Mouse (Mus musculus) ES-E14 (cell line): ENCODE results near the gene Olfr1344. TPM values are rescaled to one million over a fixed set of nuclear protein-coding genes. Genes with fewer than 3 reads are reported as not detected.

Source experiments
- DNase-seq: peaks from one replicate; pipeline ENCODE4 v3.0.0-alpha.2; 2013; ENCODE audit warnings: low read depth, low spot score
- H3K27ac ChIP-seq: 2 replicates; pipeline ENCODE4 v1.5.1; 2012; ENCODE audit warnings: low read depth, mild to moderate bottlenecking, low read length, moderate library complexity, mixed read lengths; ENCODE audit not compliant: poor library complexity, insufficient read depth, severe bottlenecking
- H3K36me3 ChIP-seq: 2 replicates; pipeline ENCODE4 v1.6.1; 2012; ENCODE audit warnings: mild to moderate bottlenecking, low read length, moderate library complexity, mixed read lengths; ENCODE audit not compliant: control insufficient read depth, poor library complexity, insufficient read depth, severe bottlenecking
- H3K4me1 ChIP-seq, 2 experiments: fragments of 150-350 bp in 1 of 2; sonication (generic) in 1 of 2; 2 replicates each; pipeline ENCODE4 v1.6.1; 2012; ENCODE audit warnings: low read length in 2 of 2, mild to moderate bottlenecking in 1 of 2, mixed read lengths in 1 of 2; ENCODE audit not compliant: control insufficient read depth in 2 of 2, insufficient read depth in 2 of 2, poor library complexity in 1 of 2
- H3K4me3 ChIP-seq, 2 experiments: fragments of 150-350 bp in 1 of 2; sonication (generic) in 1 of 2; 2 replicates each; pipeline ENCODE4 v1.5.1; 2012; ENCODE audit warnings: low read length in 2 of 2, low read depth in 1 of 2, mild to moderate bottlenecking in 1 of 2, mixed read lengths in 1 of 2; ENCODE audit not compliant: insufficient read depth in 1 of 2, poor library complexity in 1 of 2, severe bottlenecking in 1 of 2
- H3K9ac ChIP-seq: 2 replicates; pipeline ENCODE4 v1.6.1; 2012; ENCODE audit warnings: low read depth, mild to moderate bottlenecking, low read length, mixed read lengths; ENCODE audit not compliant: poor library complexity, insufficient read depth, severe bottlenecking
- H3K9me3 ChIP-seq: fragments of 150-350 bp; sonication (generic); 2 replicates; pipeline ENCODE4 v1.6.1; 2012; ENCODE audit warnings: low read depth, mild to moderate bottlenecking, low read length; ENCODE audit not compliant: control insufficient read depth, insufficient read depth
- CHD2 ChIP-seq: IDR thresholded peaks from 2 replicates; pipeline ENCODE4 v1.6.1; 2014; ENCODE audit warnings: mild to moderate bottlenecking, low read depth, low read length, inconsistent platforms
- HCFC1 ChIP-seq: IDR thresholded peaks from 2 replicates; pipeline ENCODE4 v1.6.1; 2012; ENCODE audit warnings: low read length, inconsistent platforms, borderline replicate concordance; ENCODE audit not compliant: insufficient read depth
- MAFK ChIP-seq: IDR thresholded peaks from 2 replicates; pipeline ENCODE4 v1.6.1; 2014; ENCODE audit warnings: mild to moderate bottlenecking, low read depth, low read length, inconsistent platforms; ENCODE audit not compliant: insufficient read depth
- ZC3H11A ChIP-seq: IDR thresholded peaks from 2 replicates; pipeline ENCODE4 v1.6.1; 2012; ENCODE audit warnings: low read depth, mild to moderate bottlenecking, inconsistent platforms, low read length, borderline replicate concordance
- ZNF384 ChIP-seq: IDR thresholded peaks from 2 replicates; pipeline ENCODE4 v1.6.1; 2012; ENCODE audit warnings: low read depth, low read length, inconsistent platforms
- in situ Hi-C, 2 experiments: fragments of 600-800 bp; cut with MboI; formaldehyde crosslinking; loops; one replicate each; pipeline ENCODE4 v1.15.1; 2025; ENCODE audit warnings: low sequenced_read_pairs in 2 of 2, inconsistent platforms in 1 of 2; ENCODE audit not compliant: unreplicated experiment in 2 of 2
- total RNA-seq: library from RNA; depleted of rRNA; stranded (reverse); fragments of 300-350 nt; gene quantifications from 2 replicates; pipeline ENCODE4 v1.2.3, GENCODE M21; 2012

Olfr1344 gene
- total RNA-seq, 1 experiment, result not detected

DNA sequence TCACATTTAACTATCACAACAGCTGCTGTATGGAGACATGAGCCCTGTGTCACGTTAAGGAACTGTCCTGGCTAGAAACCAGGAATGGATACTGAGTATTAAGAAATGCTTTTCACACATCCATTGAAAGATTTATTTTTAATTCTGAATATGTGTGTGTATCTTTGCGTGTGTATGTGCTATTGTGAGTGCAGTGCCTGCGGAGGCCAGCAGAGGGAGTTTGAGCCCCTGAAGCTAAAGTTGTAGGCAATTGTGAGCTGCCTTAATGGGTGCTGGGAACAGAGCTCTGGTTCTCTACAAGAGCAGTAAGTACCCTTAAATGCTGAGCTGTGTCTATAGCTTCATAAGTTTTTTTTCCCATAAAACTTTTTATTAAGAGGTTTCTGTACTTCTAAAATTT lies 9.1 kb upstream of the Olfr1344 start:
- Histone ChIP-seq H3K9me3 (no peaks in the 10 kb centered on the region), H3K9ac (no peak overlapping the region), H3K4me1 (0 out of 4 replicates have a peak, but pooled peaks cover 0 to under 1% of the 10 kb centered on the region in 2 experiments), H3K4me3 (no peak overlapping the region), H3K27ac (no peak overlapping the region), H3K36me3 (no peaks in the 10 kb centered on the region)
- TF ChIP-seq MAFK (no peak), HCFC1 (no peak), ZNF384 (no peak), ZC3H11A (no peak), CHD2 (no peak)
- DNase-seq, result no peak
- in situ Hi-C loops, result loop anchor here (5.0 to 10.0 kb wide), 2 partner anchors 72 to 75 kb away; no protein-coding TSS in a partner anchor

DNA sequence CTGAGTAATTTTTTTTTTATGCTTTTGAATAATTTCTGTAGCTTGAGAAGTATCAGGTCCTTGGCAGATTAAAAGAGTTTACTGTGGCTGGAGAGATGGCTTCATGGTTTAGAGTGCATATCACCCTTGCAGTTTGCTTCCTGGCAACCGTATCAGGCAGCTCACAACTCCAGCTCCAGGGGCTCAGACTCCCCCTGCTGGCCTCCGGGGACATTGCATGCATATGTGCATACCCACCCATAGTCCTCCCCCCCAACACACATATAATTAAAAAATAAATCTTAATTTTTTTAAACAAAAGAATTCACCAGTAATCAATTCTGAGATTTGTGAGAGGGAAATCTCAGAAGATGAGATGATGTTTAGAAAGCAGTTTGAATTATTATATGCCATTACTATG lies 8.1 kb upstream of the Olfr1344 start:
- no peak for DNase-seq
- in situ Hi-C loops, result no loop called here
- no peak overlapping the region for H3K9ac ChIP-seq

DNA sequence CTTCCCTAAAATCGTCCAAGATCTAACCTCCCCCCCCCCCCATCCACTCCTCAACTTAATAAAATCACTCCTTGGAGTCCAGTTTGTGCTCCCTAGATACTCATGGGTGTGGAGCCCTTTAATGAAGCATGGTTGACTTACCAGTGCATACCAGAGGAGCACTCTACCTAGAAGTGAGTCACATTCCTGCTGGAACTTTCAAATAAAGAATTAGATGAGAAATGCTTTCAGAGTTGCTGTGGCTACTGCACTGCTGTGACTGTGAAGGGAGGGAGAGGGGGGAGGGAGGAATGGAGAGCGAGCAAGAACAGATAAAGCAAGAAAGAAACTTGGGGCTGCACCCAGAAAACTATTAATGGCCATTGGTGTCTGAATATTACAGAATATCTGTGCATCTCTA lies 2.7 kb downstream of the Olfr1344 start:
- Histone ChIP-seq H3K27ac (no peak overlapping the region), H3K9me3 (no peaks in the 10 kb centered on the region), H3K9ac (no peak overlapping the region), H3K4me1 (peaks cover 0 to 7% of the 10 kb centered on the region in 2 experiments; a peak in 1 of 4 replicates), H3K4me3 (no peak overlapping the region), H3K36me3 (no peaks in the 10 kb centered on the region)
- no peak for TF ChIP-seq ZNF384
- no peak for TF ChIP-seq CHD2
- TF ChIP-seq HCFC1, result no peak
- no peak for TF ChIP-seq ZC3H11A
- TF ChIP-seq MAFK, result no peak
- in situ Hi-C loops, result no loop called here
- no peak for DNase-seq

More for the DNA sequence above, 8.1 kb upstream of the Olfr1344 start:
- Histone ChIP-seq H3K4me1 (no peaks in the 10 kb centered on the region), H3K36me3 (no peaks in the 10 kb centered on the region), H3K27ac (no peak overlapping the region), H3K9me3 (no peaks in the 10 kb centered on the region), H3K4me3 (no peak overlapping the region)
- TF ChIP-seq CHD2, result no peak
- 0 out of 2 replicates have a peak, but pooled peaks have one; percentile 26 for TF ChIP-seq ZC3H11A

DNA sequence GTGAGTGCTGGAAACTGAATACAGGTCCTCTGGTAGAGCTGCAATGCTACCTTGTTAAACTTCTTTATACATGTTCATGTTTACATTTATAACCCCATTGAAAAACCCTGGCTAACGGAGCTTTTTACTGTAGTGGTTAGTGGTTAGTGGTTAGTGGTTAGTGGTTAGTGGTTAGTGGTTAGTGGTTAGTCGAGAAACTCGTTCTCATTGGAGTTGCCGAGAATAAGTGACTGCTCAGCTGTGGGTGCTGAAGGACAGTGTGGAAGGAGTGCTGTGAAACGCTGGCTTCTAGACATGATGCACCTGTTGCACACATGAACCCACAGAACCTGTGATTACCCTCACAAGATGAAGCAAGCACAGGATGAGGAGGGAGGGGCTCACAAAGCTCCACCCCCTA lies 9.3 kb downstream of the Olfr1344 start:
- Histone ChIP-seq H3K4me1 (no peaks in the 10 kb centered on the region), H3K36me3 (no peaks in the 10 kb centered on the region), H3K4me3 (no peak overlapping the region), H3K9me3 (no peaks in the 10 kb centered on the region), H3K9ac (no peak overlapping the region), H3K27ac (no peak overlapping the region)
- no peak for TF ChIP-seq MAFK
- no peak for TF ChIP-seq ZC3H11A
- no peak for TF ChIP-seq ZNF384
- no peak for TF ChIP-seq HCFC1
- no peak for TF ChIP-seq CHD2
- in situ Hi-C loops, result no loop called here
- no peak for DNase-seq

DNA sequence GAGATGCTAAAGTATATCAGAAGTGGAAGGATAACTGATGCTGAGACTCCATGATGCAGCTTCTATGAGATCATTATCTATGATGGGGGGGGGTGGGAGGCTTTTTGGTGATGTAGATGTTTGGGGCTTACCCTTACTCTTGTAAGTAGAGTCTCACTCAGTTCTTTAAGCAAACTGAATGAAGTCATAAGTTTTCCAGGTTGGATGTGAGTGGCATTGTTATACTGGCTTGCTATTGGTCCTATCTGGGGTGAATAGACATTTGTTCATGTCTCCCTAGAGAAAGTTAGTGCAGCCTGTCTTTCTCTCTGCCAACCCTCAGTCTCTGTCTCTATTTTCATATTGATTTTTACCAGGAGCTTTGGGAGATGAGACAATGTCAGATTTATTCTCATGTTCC lies 17.4 kb downstream of the Olfr1344 start, which contains the start of gene Olfr1336:
TSS of gene Olfr1336 (plus strand) at position 301 of the 400 bp plus-strand sequence.
- Histone ChIP-seq H3K27ac (no peak within 1 kb of the TSS), H3K9me3 (no peaks in the 10 kb centered on the region), H3K9ac (no peak within 1 kb of the TSS), H3K4me3 (no peak within 1 kb of the TSS), H3K36me3 (no peaks in the 10 kb centered on the region), H3K4me1 (no peaks in the 10 kb centered on the region)
- no peak for TF ChIP-seq ZNF384
- TF ChIP-seq CHD2, result no peak
- no peak for TF ChIP-seq HCFC1
- TF ChIP-seq MAFK, result no peak
- TF ChIP-seq ZC3H11A, result no peak
- in situ Hi-C loops, result loop anchor here in 1 of 2 experiments (25.0 kb wide), 1 partner anchor 181 kb away; no protein-coding TSS in a partner anchor
- DNase-seq, result no peak
